Mouse (Mus musculus) testis, adult 2 months (tissue): ENCODE results near the gene Txlng.

Experiments used
- CTCF ChIP-seq: fragments of 200-500 bp; IDR thresholded peaks from 2 replicates; pipeline ENCODE4 v1.5.1; 2012; ENCODE audit warnings: low read depth, mild to moderate bottlenecking, inconsistent platforms, low read length, moderate library complexity; ENCODE audit not compliant: control insufficient read depth, insufficient read depth, insufficient replicate concordance
- POLR2A ChIP-seq: fragments of 200-500 bp; IDR thresholded peaks from 2 replicates; pipeline ENCODE4 v1.6.1; 2012; ENCODE audit warnings: low read depth, mild to moderate bottlenecking, inconsistent platforms, low read length, moderate library complexity; ENCODE audit not compliant: control insufficient read depth

DNA sequence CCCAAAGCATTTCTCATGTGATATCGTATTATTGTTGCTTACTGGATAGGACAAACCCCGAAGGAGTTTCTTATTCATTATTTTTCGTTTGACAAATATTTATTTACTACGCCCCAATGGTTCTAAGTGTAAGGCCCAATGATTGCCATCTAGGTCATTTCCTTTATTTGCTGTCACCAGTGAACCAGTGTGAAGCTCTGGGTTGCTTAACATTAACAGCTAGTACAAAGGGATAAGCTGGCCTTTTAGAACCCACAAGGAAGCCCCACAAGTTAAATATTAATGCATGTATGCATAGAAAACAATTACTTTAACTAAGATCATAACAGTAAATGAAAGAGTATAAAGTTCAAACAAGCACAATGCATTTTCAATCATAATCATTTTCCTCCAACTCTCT, 74.9 kb downstream of the Txlng start:
- no peak for TF ChIP-seq CTCF
- TF ChIP-seq POLR2A = no peak
